Mouse (Mus musculus) embryonic facial prominence, embryonic 11.5 days (tissue): ENCODE data around the gene Car10. TPM values are rescaled to one million over a fixed set of nuclear protein-coding genes. Genes with fewer than 3 reads are reported as not detected.

Source experiments
- ATAC-seq: fragments of 200-750 bp; cut with Nextera tagmentation; replicated peaks from 2 replicates; pipeline ENCODE4 v1.8.0; 2017; ENCODE audit warnings: low read depth; ENCODE audit not compliant: insufficient number of reproducible peaks, low FRiP score, low TSS enrichment
- DNase-seq: peaks from one replicate; pipeline ENCODE4 v3.0.0-alpha.2; 2015; ENCODE audit warnings: low spot score
- H3K27ac ChIP-seq: fragments of 300-500 bp; sonication (generic); replicated peaks from 2 replicates; pipeline ENCODE4 v1.5.1; 2014; ENCODE audit warnings: mild to moderate bottlenecking, low read depth, low read length, control low read depth
- H3K27me3 ChIP-seq: fragments of 300-500 bp; sonication (generic); 2 replicates; pipeline ENCODE4 v1.6.1; 2014; ENCODE audit warnings: mild to moderate bottlenecking, low read length, moderate library complexity, mixed read lengths; ENCODE audit not compliant: control insufficient read depth, insufficient read depth
- H3K36me3 ChIP-seq: fragments of 300-500 bp; sonication (generic); replicated peaks from 2 replicates; pipeline ENCODE4 v1.6.1; 2014; ENCODE audit warnings: low read depth, mild to moderate bottlenecking, low read length, moderate library complexity, mixed read lengths; ENCODE audit not compliant: control insufficient read depth, insufficient read depth
- H3K4me1 ChIP-seq: fragments of 300-500 bp; sonication (generic); 2 replicates; pipeline ENCODE4 v1.6.1; 2014; ENCODE audit warnings: low read length, mixed read lengths; ENCODE audit not compliant: control insufficient read depth, insufficient read depth
- H3K4me2 ChIP-seq: fragments of 300-500 bp; sonication (generic); 2 replicates; pipeline ENCODE4 v1.6.1; 2014; ENCODE audit warnings: low read depth, mild to moderate bottlenecking, control low read depth, low read length, moderate library complexity
- H3K4me3 ChIP-seq: fragments of 300-500 bp; sonication (generic); 2 replicates; pipeline ENCODE4 v1.5.1; 2014; ENCODE audit warnings: low read depth, low read length, control low read depth
- H3K9ac ChIP-seq: fragments of 300-500 bp; sonication (generic); replicated peaks from 2 replicates; pipeline ENCODE4 v1.6.1; 2014; ENCODE audit warnings: mild to moderate bottlenecking, control low read depth, low read length
- H3K9me3 ChIP-seq: fragments of 300-500 bp; sonication (generic); replicated peaks from 2 replicates; pipeline ENCODE4 v1.6.1; 2016; ENCODE audit warnings: mild to moderate bottlenecking, low read length, inconsistent platforms, mixed read lengths; ENCODE audit not compliant: control insufficient read depth
- WGBS: fragments of 180-500 bp; shearing (Covaris S2); extraction: QIAGEN DNeasy Blood & Tissue Kit; methylation state at CpG from one replicate; pipeline ENCODE4 v1.1.7; 2014; 5-methylcytosine and 5-hydroxymethylcytosine counted together
- polyA plus RNA-seq: library from polyadenylated mRNA; unstranded; fragments of >200 nt; fragmentation: Nextera tagmentation; extraction: Ambion mirVana; gene quantifications from 2 replicates; pipeline ENCODE4 v1.2.1, GENCODE M21; 2014

Gene Car10
- polyA plus RNA-seq, 1 experiment from 2014 or later: 0.80 TPM

GRCm38 (mm10) chr11:93484661-93485060 is 386.8 kb downstream of the Car10 start:
- no peak overlapping the region for H3K4me2 ChIP-seq
- 80% methylated on average over 4 of the region's 4 CpGs for WGBS

GRCm38 (mm10) chr11:93487021-93487420 is 389.2 kb downstream of the Car10 start:
- WGBS: 84% methylated on average over 1 of the region's 1 CpGs
- DNase-seq: no peak
- Histone ChIP-seq H3K4me2 (no peak overlapping the region), H3K9me3 (no peaks in the 10 kb centered on the region), H3K4me1 (no peaks in the 10 kb centered on the region), H3K27me3 (no peaks in the 10 kb centered on the region), H3K9ac (no peak overlapping the region), H3K36me3 (no peaks in the 10 kb centered on the region), H3K4me3 (no peak overlapping the region), H3K27ac (no peak overlapping the region)
- no peak for ATAC-seq

More at GRCm38 (mm10) chr11:93484661-93485060, 386.8 kb downstream of the Car10 start:
- ATAC-seq (no peak), DNase-seq (no peak)
- H3K27me3 ChIP-seq: no peaks in the 10 kb centered on the region
- H3K4me1 ChIP-seq: no peaks in the 10 kb centered on the region
- no peak overlapping the region for H3K27ac ChIP-seq
- no peak overlapping the region for H3K4me3 ChIP-seq
- no peaks in the 10 kb centered on the region for H3K9me3 ChIP-seq
- no peak overlapping the region for H3K9ac ChIP-seq
- H3K36me3 ChIP-seq: no peaks in the 10 kb centered on the region

GRCm38 (mm10) chr11:93487913-93488604 is 390.2 kb downstream of the Car10 start:
- H3K4me3 ChIP-seq: no peak overlapping the region
- no peak for ATAC-seq
- H3K27me3 ChIP-seq: no peaks in the 10 kb centered on the region
- no peaks in the 10 kb centered on the region for H3K36me3 ChIP-seq
- no peaks in the 10 kb centered on the region for H3K4me1 ChIP-seq
- no peak overlapping the region for H3K4me2 ChIP-seq
- 81% methylated on average over 3 of the region's 3 CpGs for WGBS
- DNase-seq: no peak
- H3K9me3 ChIP-seq: no peaks in the 10 kb centered on the region
- H3K9ac ChIP-seq: no peak overlapping the region
- no peak overlapping the region for H3K27ac ChIP-seq

- Histone ChIP-seq H3K9ac (no peak overlapping the region), H3K9me3 (no peaks in the 10 kb centered on the region), H3K27ac (no peak overlapping the region), H3K36me3 (no peaks in the 10 kb centered on the region), H3K4me1 (no peaks in the 10 kb centered on the region), H3K27me3 (no peaks in the 10 kb centered on the region), H3K4me3 (no peak overlapping the region), H3K4me2 (no peak overlapping the region)
- ATAC-seq: no peak
- DNase-seq: no peak
- WGBS: 82% methylated on average over 11 of the region's 11 CpGs
Measured at GRCm38 (mm10) chr11:93490211-93490820, 392.5 kb downstream of the Car10 start.

- WGBS: 85% methylated on average over 6 of the region's 6 CpGs
- Histone ChIP-seq H3K9ac (no peak overlapping the region), H3K9me3 (no peaks in the 10 kb centered on the region), H3K27ac (no peak overlapping the region), H3K36me3 (no peaks in the 10 kb centered on the region), H3K4me2 (no peak overlapping the region), H3K27me3 (no peaks in the 10 kb centered on the region), H3K4me3 (no peak overlapping the region), H3K4me1 (no peaks in the 10 kb centered on the region)
- DNase-seq: no peak
- no peak for ATAC-seq
Measured at GRCm38 (mm10) chr11:93497896-93498295, 400.1 kb downstream of the Car10 start.

GRCm38 (mm10) chr11:93500442-93500841 is 402.6 kb downstream of the Car10 start:
- DNase-seq: peak; percentile 27
- Histone ChIP-seq H3K9me3 (no peaks in the 10 kb centered on the region), H3K4me3 (no peak overlapping the region), H3K27ac (no peak overlapping the region), H3K36me3 (no peaks in the 10 kb centered on the region), H3K9ac (no peak overlapping the region), H3K4me1 (no peaks in the 10 kb centered on the region), H3K27me3 (no peaks in the 10 kb centered on the region), H3K4me2 (no peak overlapping the region)
- ATAC-seq: peak; percentile 80
- 29% methylated on average over 4 of the region's 4 CpGs for WGBS

- 77% methylated on average over 5 of the region's 5 CpGs for whole genome bisulfite sequencing
- H3K4me1 ChIP-seq: no peaks in the 10 kb centered on the region
- H3K9me3 ChIP-seq: no peaks in the 10 kb centered on the region
- DNase-seq (no peak), ATAC-seq (no peak)
- H3K9ac ChIP-seq: no peak overlapping the region
- H3K4me2 ChIP-seq: no peak overlapping the region
- no peak overlapping the region for H3K4me3 ChIP-seq
- no peak overlapping the region for H3K27ac ChIP-seq
- no peaks in the 10 kb centered on the region for H3K27me3 ChIP-seq
- H3K36me3 ChIP-seq: no peaks in the 10 kb centered on the region
Measured at GRCm38 (mm10) chr11:93501671-93502070, 403.8 kb downstream of the Car10 start.

GRCm38 (mm10) chr11:93502864-93503263 is 405.0 kb downstream of the Car10 start:
- 64% methylated on average over 3 of the region's 3 CpGs for WGBS
- DNase-seq (no peak), ATAC-seq (no peak)
- no peaks in the 10 kb centered on the region for H3K4me1 ChIP-seq
- no peaks in the 10 kb centered on the region for H3K36me3 ChIP-seq
- no peaks in the 10 kb centered on the region for H3K9me3 ChIP-seq
- H3K4me3 ChIP-seq: no peak overlapping the region
- no peak overlapping the region for H3K4me2 ChIP-seq
- no peaks in the 10 kb centered on the region for H3K27me3 ChIP-seq
- no peak overlapping the region for H3K27ac ChIP-seq
- no peak overlapping the region for H3K9ac ChIP-seq
